ENCODE assay signal across 8 mouse cellular contexts in genomic region chr5:24388246-24388915, GRCm38 (mm10). TPM values are rescaled to one million over a fixed set of nuclear protein-coding genes. Genes with fewer than 3 reads are reported as not detected.
A peak's percentile ranks its signal among the peaks of the same experiment; 100 is the strongest.
DNase-seq lines count a peak whose midpoint lies in the region; ATAC-seq and TF ChIP-seq lines count a peak whose summit lies in the region.

No protein-coding gene starts in this region.

- peaks cover 48% of the 10 kb centered on the region for H3K27me3 ChIP-seq in embryonic facial prominence, embryonic 12.5 days
- H3K27me3 ChIP-seq in intestine, embryonic 14.5 days (replicated peaks; ENCODE audit: control insufficient read depth, insufficient read depth, low read length): peaks cover 19% of the 10 kb centered on the region; the same call in 1 of the 2 replicates
- H3K27me3 ChIP-seq in neural tube, embryonic 13.5 days: peaks cover 49% of the 10 kb centered on the region

- peak overlapping the region; percentile 43 for H3K4me3 ChIP-seq in lung, adult 2 months (replicated peaks; ENCODE audit: extremely low read depth, low read depth, low read length)
- H3K4me3 ChIP-seq in embryonic facial prominence, embryonic 12.5 days: peak overlapping the region; percentile 49
- peak overlapping the region; percentile 44 for H3K4me3 ChIP-seq in intestine, embryonic 14.5 days (ENCODE audit: low read depth, low read length)
- peak overlapping the region; percentile 48 for H3K4me3 ChIP-seq in neural tube, embryonic 13.5 days

- no peaks in the 10 kb centered on the region for H3K9me3 ChIP-seq in embryonic facial prominence, embryonic 12.5 days
- H3K9me3 ChIP-seq in intestine, embryonic 14.5 days (ENCODE audit: control insufficient read depth, low read length): no peaks in the 10 kb centered on the region
- H3K9me3 ChIP-seq in neural tube, embryonic 13.5 days: no peaks in the 10 kb centered on the region

- no peak for TF ChIP-seq POLR2A in lung, adult 2 months (IDR thresholded peaks at IDR 0.05; ENCODE audit: borderline replicate concordance, extremely low read depth, low read depth, low read length)

- DNase-seq in lung, adult 2 months: no peak
- no peak for DNase-seq in lung, postnatal 4 days
- DNase-seq in intestine, embryonic 14.5 days (ENCODE audit: low spot score): no peak
- DNase-seq in spleen, adult 12 weeks (ENCODE audit: low spot score): no peak
- DNase-seq in kidney, adult 9 months: no peak
- no peak for DNase-seq in urinary bladder, postnatal 10 days (ENCODE audit: low spot score)

- 31% methylated on average over 26 of the region's 26 CpGs for WGBS in lung, adult 2 months
- WGBS in embryonic facial prominence, embryonic 12.5 days: 23% methylated on average over 26 of the region's 26 CpGs
- 27% methylated on average over 24 of the region's 26 CpGs for WGBS in intestine, embryonic 14.5 days
- 21% methylated on average over 26 of the region's 26 CpGs for WGBS in neural tube, embryonic 13.5 days

- peak overlapping the region; percentile 68 for H3K9ac ChIP-seq in embryonic facial prominence, embryonic 12.5 days
- H3K9ac ChIP-seq in intestine, embryonic 14.5 days (ENCODE audit: low read length): peak overlapping the region; percentile 51
- peak overlapping the region; percentile 70 for H3K9ac ChIP-seq in neural tube, embryonic 13.5 days

- H3K27ac ChIP-seq in embryonic facial prominence, embryonic 12.5 days: 0 out of 2 replicates have a peak overlapping the region, but pooled peaks have one; percentile 6
- no peak overlapping the region for H3K27ac ChIP-seq in intestine, embryonic 14.5 days (ENCODE audit: low read depth)
- no peak overlapping the region for H3K27ac ChIP-seq in neural tube, embryonic 13.5 days (replicated peaks)

- H3K36me3 ChIP-seq in embryonic facial prominence, embryonic 12.5 days: no peaks in the 10 kb centered on the region
- no peaks in the 10 kb centered on the region for H3K36me3 ChIP-seq in intestine, embryonic 14.5 days (ENCODE audit: control insufficient read depth, insufficient read depth, low read length)
- H3K36me3 ChIP-seq in neural tube, embryonic 13.5 days: no peaks in the 10 kb centered on the region

- ATAC-seq in embryonic facial prominence, embryonic 12.5 days (ENCODE audit: insufficient number of reproducible peaks, insufficient read depth, low FRiP score, low TSS enrichment): no peak
- ATAC-seq in intestine, embryonic 14.5 days (replicated peaks; ENCODE audit: low FRiP score, low TSS enrichment, low read depth): no peak
- ATAC-seq in neural tube, embryonic 13.5 days (ENCODE audit: low read depth): no peak

- TF ChIP-seq CTCF in lung, adult 2 months (IDR thresholded peaks at IDR 0.05; ENCODE audit: insufficient read depth, low read length): no peak

- H3K4me1 ChIP-seq in lung, adult 2 months (ENCODE audit: control insufficient read depth, insufficient read depth, low read length): peaks cover 19% of the 10 kb centered on the region
- H3K4me1 ChIP-seq in embryonic facial prominence, embryonic 12.5 days: peaks cover 14% of the 10 kb centered on the region
- H3K4me1 ChIP-seq in intestine, embryonic 14.5 days (replicated peaks; ENCODE audit: control insufficient read depth, insufficient read depth, low read length): peaks cover 18% of the 10 kb centered on the region; the same call in 1 of the 2 replicates
- peaks cover 32% of the 10 kb centered on the region for H3K4me1 ChIP-seq in neural tube, embryonic 13.5 days (replicated peaks)

- peak overlapping the region; percentile 96 for H3K4me2 ChIP-seq in embryonic facial prominence, embryonic 12.5 days (replicated peaks)
- peak overlapping the region; percentile 96 for H3K4me2 ChIP-seq in intestine, embryonic 14.5 days (ENCODE audit: low read length)
- peak overlapping the region; percentile 85 for H3K4me2 ChIP-seq in neural tube, embryonic 13.5 days

RNA-seq across cellular contexts. Expression of gene Atg9b, which starts 3.6 kb away (rescaled TPM):
- polyA plus RNA-seq in lung, adult 2 months (2012; rRNA removed): 2.0 and 9.7 TPM in 2 replicates
- 0.36 and 0.47 TPM in 2 replicates for polyA plus RNA-seq in embryonic facial prominence, embryonic 12.5 days (2016; fragmentation: Nextera tagmentation; extraction: Ambion mirVana)
- polyA plus RNA-seq in intestine, embryonic 14.5 days (2014; fragmentation: Nextera tagmentation; extraction: Ambion mirVana): 0.66 and 1.0 TPM in 2 replicates
- polyA plus RNA-seq in neural tube, embryonic 13.5 days (2015; fragmentation: Nextera tagmentation; extraction: Ambion mirVana): 1.1 TPM in 2 replicates

RNA-seq across cellular contexts. Expression of gene Abcb8, which starts 5.1 kb away (rescaled TPM):
- 36.0 and 38.5 TPM in 2 replicates for polyA plus RNA-seq in lung, adult 2 months (2012; rRNA removed)
- 44.6 and 46.2 TPM in 2 replicates for polyA plus RNA-seq in embryonic facial prominence, embryonic 12.5 days (2016; fragmentation: Nextera tagmentation; extraction: Ambion mirVana)
- 56.4 and 64.0 TPM in 2 replicates for polyA plus RNA-seq in intestine, embryonic 14.5 days (2014; fragmentation: Nextera tagmentation; extraction: Ambion mirVana)
- 46.7 and 47.4 TPM in 2 replicates for polyA plus RNA-seq in neural tube, embryonic 13.5 days (2015; fragmentation: Nextera tagmentation; extraction: Ambion mirVana)

RNA-seq across cellular contexts. Expression of gene Nos3, which starts 23.8 kb away (rescaled TPM):
- 21.0 and 28.2 TPM in 2 replicates for polyA plus RNA-seq in lung, adult 2 months (2012; rRNA removed)
- polyA plus RNA-seq in embryonic facial prominence, embryonic 12.5 days (2016; fragmentation: Nextera tagmentation; extraction: Ambion mirVana): 6.7 and 7.6 TPM in 2 replicates
- polyA plus RNA-seq in intestine, embryonic 14.5 days (2014; fragmentation: Nextera tagmentation; extraction: Ambion mirVana): 6.6 and 6.8 TPM in 2 replicates
- polyA plus RNA-seq in neural tube, embryonic 13.5 days (2015; fragmentation: Nextera tagmentation; extraction: Ambion mirVana): 9.3 and 9.6 TPM in 2 replicates

RNA-seq across cellular contexts. Expression of gene Asic3, which starts 24.8 kb away (rescaled TPM):
- polyA plus RNA-seq in lung, adult 2 months (2012; rRNA removed): 0.15 and 0.50 TPM in 2 replicates
- 1.8 and 2.8 TPM in 2 replicates for polyA plus RNA-seq in embryonic facial prominence, embryonic 12.5 days (2016; fragmentation: Nextera tagmentation; extraction: Ambion mirVana)
- polyA plus RNA-seq in intestine, embryonic 14.5 days (2014; fragmentation: Nextera tagmentation; extraction: Ambion mirVana): not detected in 2 replicates
- 1.8 and 3.0 TPM in 2 replicates for polyA plus RNA-seq in neural tube, embryonic 13.5 days (2015; fragmentation: Nextera tagmentation; extraction: Ambion mirVana)

RNA-seq across cellular contexts. Expression of gene Cdk5, which starts 34.9 kb away (rescaled TPM):
- polyA plus RNA-seq in lung, adult 2 months (2012; rRNA removed): 47.0 and 71.4 TPM in 2 replicates
- 62.2 and 63.2 TPM in 2 replicates for polyA plus RNA-seq in embryonic facial prominence, embryonic 12.5 days (2016; fragmentation: Nextera tagmentation; extraction: Ambion mirVana)
- 41.2 and 47.4 TPM in 2 replicates for polyA plus RNA-seq in intestine, embryonic 14.5 days (2014; fragmentation: Nextera tagmentation; extraction: Ambion mirVana)
- polyA plus RNA-seq in neural tube, embryonic 13.5 days (2015; fragmentation: Nextera tagmentation; extraction: Ambion mirVana): 93.2 and 102 TPM in 2 replicates
